Mouse (Mus musculus) urinary bladder, adult 18-20 months (tissue): ENCODE data around the gene Gga1.
"Not testable (repeated sequence)": the region's sequence is repeated elsewhere in the genome, so short reads cannot be mapped to it uniquely, and the experiment has no call there.

Experiments
- DNase-seq, 2 experiments: peaks; one replicate each; pipeline ENCODE4 v3.0.0; 2022; ENCODE audit warnings: low spot score in 2 of 2, mixed read lengths in 2 of 2

Gga1 gene

DNA sequence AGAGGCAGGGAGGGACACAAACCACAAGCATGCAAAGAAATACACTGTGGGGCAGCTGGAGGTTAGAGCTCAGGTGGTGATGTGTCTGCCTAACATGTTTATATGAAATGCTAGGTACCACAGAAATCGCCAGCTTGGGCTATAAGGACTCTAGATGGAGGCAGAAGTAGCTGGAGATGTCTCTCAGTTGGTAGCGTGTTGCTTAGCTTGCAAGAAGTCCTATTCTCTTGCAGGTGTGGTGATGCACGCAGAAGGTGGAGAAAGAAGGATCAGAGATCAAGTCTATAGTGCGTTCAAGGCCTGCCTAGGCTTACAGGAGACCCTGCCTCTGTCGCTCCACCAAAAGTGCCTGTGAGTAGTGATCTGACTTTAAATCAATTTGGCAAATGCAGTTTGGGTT is 1.5 kb upstream of the Gga1 start:
- no peak for DNase-seq

- peak; percentile 82 to 86 for DNase-seq
Observed at GRCm38 (mm10) chr15:78876258-78876696, 713 bp upstream of the Gga1 start.

GRCm38 (mm10) chr15:78877810-78878390 is 910 bp downstream of the Gga1 start:
- no peak for DNase-seq

DNA sequence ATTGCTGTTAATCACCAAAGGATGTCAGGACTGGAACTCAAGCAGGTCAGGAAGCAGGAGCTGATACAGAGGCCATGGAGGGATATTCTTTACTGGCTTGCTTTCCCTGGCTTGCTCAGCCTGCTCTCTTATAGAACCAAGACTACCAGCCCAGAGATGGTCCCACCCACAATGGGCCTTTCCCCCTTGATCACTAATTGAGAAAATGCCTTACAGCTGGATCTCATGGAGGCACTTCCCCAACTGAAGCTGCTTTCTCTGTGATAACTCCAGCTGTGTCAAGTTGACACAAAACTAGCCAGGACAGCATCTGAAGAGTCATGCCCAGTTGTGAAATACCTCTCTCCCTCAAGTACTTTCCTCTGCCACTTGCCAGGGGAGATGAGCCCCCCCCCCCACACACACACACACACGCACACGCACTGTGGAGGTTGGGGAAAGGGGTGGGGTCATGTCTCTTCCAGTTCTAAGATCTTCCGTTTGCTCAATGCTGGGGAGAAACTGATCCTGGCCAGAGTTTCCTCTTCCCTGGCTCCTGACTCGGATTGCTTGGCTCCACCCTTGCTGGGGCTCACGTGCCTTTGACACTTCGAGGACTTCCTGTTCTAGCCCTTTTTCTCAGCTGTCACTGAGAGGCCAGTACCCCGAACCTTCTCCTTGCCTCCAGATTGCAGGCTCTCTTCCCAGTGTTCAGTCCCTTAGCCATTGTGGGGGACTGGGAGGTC is 2.0 kb downstream of the Gga1 start:
- not testable (repeated sequence) for DNase-seq

DNA sequence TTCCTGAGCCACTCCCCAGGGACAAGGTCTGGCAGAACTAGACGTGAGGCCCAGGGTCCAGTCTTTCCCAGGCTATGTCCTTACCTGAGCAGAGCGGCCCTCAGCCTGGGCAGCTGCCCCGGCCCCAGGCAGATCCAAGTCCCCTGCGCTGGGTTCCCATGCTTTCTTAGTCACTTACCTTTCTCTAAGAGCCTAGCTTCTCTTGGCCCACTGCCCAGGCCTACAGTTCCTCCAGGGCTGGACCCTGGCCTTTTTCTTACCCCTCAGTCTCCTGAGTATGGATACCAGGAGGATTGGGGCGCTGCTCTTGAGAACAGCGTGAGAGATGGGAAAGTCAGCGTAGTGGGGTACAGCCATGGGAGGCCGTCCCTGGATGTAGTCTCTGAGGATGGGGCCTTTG is 3.4 kb downstream of the Gga1 start:
- DNase-seq = no peak

DNA sequence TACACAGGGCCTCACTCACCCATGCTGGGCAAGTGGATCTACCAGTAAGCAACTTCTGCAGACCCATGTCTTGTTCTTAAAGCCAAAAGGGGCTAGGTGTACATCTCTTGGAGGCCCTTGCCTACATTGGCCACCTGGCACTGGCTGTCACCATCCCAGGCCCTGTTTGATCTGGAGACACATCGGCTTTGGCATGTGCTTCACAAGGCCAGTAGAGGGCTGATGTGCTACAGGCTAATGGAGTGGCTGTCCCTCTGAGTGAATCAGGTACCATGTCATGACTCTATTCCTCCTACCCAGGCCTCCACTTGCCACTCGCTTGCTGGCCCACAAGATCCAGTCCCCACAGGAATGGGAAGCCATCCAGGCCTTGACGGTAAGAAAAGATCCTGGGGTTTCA is 4.8 kb downstream of the Gga1 start:
- no peak for DNase-seq

DNA sequence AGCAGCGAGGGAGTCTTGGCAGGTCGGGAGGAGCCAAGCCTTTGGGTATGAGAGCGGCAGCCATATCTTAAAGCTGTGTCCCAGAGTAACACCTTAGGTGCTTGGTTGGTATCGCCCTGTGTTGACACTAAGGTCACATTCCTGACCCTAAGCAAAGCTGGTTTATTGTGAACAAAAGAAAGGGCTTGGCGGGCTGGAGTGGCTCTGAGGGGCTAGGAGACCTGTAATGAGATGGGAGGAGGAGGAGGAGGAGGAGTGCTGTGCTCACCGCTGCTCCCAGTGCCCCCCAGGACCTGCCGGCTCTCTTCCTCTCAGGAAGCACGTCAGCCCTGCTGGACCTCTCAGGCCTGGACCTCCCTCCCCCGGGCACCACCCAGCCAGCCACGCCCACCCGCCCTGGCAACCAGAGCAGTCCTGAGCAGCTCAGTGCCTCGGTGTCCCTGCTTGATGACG is 12.4 kb downstream of the Gga1 start:
- DNase-seq = no peak

DNA sequence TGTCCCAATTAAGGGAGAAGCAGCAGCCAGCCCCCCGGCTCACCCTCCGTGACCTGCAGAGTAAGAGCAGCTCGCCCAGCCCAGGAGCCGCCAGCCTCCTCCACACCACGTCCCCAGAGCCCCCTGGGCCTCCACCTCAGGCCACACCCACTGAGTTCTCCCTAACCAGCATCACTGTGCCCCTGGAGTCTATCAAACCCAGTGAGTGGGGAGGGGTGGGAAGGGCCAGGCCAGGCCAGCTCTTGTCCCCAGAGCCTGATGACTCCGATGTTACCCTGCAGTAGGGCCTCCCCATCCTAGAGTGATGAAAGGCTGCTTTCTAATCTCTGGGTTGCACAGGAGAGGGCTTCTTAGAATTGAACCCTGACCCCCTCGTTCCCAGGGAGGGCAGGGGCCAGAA is 15.4 kb downstream of the Gga1 start:
- no peak for DNase-seq

GRCm38 (mm10) chr15:78894726-78895125 is 17.7 kb downstream of the Gga1 start:
- no peak for DNase-seq

DNA sequence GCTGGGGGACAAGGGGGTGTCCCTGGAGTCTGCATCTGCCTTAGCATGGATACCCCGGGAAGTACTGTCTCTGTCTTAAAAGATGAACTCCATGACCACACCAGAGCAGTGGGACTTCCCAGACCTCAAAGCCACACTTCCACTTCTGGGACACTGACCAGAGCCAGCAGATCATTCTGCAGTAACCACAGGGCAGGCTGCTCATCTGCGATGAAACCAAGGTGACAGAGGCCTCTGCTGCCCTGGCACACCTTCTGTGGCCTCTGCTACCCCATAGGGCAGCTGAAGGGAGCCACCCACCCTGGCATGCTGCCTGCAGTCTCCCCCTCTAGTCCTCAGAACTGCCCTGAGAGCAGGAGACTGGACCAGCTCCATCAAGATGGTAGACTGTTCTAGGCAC is 18.8 kb downstream of the Gga1 start:
- DNase-seq = no peak

- no peak for DNase-seq
Observed at GRCm38 (mm10) chr15:78896149-78896548, 19.2 kb downstream of the Gga1 start.

GRCm38 (mm10) chr15:78897488-78897887 is 20.5 kb downstream of the Gga1 start:
- DNase-seq = no peak

- DNase-seq = no peak
Observed at GRCm38 (mm10) chr15:78898507-78899001, 21.6 kb downstream of the Gga1 start.

GRCm38 (mm10) chr15:78899409-78899739 is 22.4 kb downstream of the Gga1 start, which contains the start of gene Gm49510:
TSS of gene Gm49510 (plus strand) at chr15:78899667.
- DNase-seq = no peak

GRCm38 (mm10) chr15:78899740-78900584 is 23.0 kb downstream of the Gga1 start, which contains the start of gene Sh3bp1:
TSS of gene Sh3bp1 (plus strand) at chr15:78899768.
- DNase-seq = peak; percentile 63 to 69

GRCm38 (mm10) chr15:78900585-78901421 is 23.8 kb downstream of the Gga1 start:
- DNase-seq = peak in 1 of 2 experiments; percentile 57

DNA sequence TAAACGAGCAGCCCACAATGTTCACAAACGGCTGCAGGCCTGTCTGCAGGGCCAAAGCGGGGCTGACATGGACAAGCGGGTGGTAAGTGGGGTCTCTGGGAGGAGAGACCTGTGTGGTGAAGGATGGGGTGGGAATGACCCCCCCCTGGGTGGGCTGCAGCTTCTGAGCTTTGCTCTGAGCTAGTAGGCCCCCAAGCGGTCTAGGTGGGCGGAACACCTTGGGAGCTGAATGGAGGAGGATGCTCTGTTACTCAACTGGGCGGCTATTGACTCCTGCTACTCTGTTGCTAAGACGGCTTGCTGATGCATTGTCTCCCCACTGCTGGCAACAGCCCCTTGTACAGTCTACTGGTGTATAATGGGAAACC is 24.4 kb downstream of the Gga1 start:
- peak in 1 of 2 experiments; percentile 31 for DNase-seq

DNA sequence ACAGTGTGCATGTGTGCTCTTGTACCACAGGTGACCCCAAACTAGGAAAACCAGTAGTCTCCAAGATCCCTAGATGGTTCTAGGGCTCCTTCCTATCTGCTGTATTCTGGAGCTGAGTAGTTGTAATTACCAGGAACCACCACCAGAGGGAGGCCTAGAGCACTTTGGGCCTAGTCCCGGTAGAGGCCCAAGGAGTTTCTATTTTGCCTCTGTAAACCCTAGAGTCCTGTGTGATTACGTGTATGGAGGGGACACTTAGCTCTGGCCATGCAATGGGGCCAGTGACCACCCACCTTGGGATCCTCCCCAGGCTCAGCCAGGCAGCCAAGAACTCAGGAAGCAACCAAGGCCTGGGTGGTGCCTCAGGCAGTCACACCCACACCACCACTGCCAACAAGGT is 26.3 kb downstream of the Gga1 start:
- peak; percentile 62 to 72 for DNase-seq

- no peak for DNase-seq
Observed at GRCm38 (mm10) chr15:78908399-78908798, 31.4 kb downstream of the Gga1 start.

DNA sequence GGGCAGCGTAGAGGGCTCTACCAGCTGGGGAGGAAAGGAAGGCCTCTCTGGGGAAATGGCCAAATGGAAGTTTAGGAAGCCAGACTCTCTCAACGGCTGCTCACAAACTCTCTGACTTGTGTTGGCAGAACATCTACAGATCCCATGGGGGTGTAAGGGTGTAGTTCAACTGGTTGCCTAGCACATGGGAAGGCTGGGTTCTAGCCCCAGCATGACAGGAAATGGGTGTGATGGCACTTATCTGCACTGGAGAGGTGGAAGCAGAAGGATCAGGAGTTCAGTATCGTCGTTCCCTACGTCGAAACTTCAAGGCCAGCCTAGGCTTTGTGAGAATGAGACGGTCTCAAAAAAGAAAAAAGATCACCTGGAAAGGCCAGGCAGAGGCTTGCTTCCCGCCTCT is 32.0 kb downstream of the Gga1 start:
- DNase-seq = no peak

- no peak for DNase-seq
Observed at GRCm38 (mm10) chr15:78912040-78912439, 35.0 kb downstream of the Gga1 start.
